Mouse (Mus musculus): Measurements from ENCODE around the gene Rapgef4.

DNA sequence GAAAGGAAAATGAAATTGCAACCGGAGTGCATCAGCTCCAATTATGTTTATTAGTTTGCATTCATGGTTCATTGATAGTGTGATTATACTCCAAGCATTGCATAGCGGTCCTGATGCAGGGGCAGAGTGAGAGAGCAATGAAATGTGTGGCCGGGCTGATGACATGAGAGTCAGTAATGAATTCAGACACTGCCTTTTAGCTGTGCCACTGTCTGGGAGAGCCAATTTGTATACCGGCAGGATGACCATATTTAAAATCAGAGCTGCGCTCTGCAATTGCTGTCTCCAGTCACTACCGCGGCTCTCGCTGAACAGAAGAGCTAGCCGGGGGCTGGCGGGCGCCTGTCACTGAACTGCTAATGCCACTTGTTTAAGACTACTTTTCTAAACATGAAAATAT lies 197.5 kb downstream of the Rapgef4 start:
- TF ChIP-seq CEBPB (IDR thresholded peaks at IDR 0.05; ENCODE audit: low read depth) (no peak), CTCF (IDR thresholded peaks at IDR 0.05; ENCODE audit: control insufficient read depth, insufficient read depth, insufficient read length) (no peak), MYOG (IDR thresholded peaks at IDR 0.05; ENCODE audit: control insufficient read depth, extremely low read depth, insufficient read length) (no peak), MAX (IDR thresholded peaks at IDR 0.05) (no peak), MYOD1 (IDR thresholded peaks at IDR 0.05; ENCODE audit: control insufficient read depth, insufficient read length, low read depth) (no peak), FOSL1 (IDR thresholded peaks at IDR 0.05; ENCODE audit: insufficient read depth, low read length, poor library complexity, severe bottlenecking) (no peak)
